Mouse (Mus musculus) right cerebral cortex, postnatal 10 days (tissue): ENCODE measurements around the gene Uox.

Source experiments
- DNase-seq, 2 experiments: peaks; one replicate each; pipeline ENCODE4 v3.0.0; 2021; ENCODE audit warnings: low spot score in 2 of 2

Gene Uox

DNA sequence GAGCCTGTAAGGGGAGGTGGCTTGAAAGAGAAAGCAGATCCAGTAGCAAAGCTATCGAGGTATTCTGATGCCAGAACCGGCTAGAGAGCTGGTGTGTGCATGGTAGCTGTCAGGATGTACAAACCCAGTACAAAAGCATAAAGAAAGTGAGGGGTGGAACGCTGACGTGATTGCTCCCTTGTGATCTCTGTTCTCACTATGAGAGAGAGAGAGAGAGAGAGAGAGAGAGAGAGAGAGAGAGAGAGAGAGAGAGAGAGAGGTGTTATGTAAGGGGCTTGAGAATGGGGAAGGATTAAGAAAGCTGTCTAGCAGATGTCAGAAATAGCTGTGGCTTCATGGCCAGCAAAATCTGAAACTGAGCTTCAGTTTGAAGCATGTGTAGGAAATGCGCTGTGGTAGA, 13.7 kb downstream of the Uox start:
- DNase-seq: no peak

DNA sequence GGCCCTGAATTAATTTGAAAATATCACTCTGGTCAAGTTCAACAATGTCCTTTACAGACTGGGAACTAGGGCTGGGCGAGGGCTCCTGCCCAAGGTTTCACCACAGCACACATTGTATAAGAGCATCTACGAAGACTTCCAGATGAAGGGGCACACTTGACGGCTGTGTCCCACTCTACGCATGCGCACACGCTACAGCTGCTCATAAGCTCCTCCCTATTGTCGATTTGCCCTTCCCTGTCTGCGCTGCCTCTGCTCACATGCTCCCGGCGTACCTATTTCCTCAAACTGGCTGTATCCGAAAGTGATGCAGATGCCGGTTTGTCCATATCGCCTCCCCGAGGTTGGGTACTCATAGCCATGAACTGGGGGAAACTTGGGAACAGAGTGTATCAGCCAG, 16.4 kb downstream of the Uox start:
- no peak for DNase-seq

DNA sequence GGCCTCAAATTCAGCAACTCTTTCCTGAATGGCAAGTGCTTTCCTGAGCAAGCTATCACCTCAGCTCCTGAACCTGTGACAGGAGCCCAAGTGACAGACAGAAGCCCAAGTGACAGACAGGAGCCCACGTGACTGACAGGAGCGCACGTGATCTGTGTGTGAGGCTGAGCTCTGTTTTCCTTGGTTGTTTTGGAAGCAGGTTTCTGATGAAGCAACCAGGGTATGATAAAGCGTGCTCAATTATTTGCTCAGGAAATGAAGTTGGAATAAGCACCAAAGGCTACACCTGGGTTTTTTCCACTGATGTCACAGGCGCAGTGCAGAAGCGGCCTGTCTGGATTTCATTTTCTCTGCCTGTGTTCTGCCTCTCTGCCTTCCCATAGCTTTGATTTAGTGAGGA, 19.3 kb downstream of the Uox start:
- DNase-seq: no peak

DNA sequence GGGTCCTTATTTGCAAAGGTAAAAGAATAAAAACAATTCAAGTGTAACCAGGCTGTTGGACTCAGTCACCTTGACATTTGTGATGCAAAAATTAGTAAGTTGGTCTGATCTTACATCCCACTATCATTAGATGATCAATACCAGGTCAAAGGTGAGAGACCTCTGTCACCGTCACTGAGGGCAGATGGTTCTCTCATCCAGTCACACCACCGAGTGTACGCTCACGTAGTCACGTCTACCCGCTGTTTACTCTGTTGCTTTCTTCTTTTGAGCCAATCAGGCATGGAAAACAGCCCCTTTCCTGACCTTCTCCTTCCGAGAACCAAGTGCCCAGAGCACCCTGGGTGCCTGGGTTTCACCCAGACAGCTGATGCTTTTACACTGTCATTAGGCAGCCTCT, 20.9 kb downstream of the Uox start:
- no peak for DNase-seq

DNA sequence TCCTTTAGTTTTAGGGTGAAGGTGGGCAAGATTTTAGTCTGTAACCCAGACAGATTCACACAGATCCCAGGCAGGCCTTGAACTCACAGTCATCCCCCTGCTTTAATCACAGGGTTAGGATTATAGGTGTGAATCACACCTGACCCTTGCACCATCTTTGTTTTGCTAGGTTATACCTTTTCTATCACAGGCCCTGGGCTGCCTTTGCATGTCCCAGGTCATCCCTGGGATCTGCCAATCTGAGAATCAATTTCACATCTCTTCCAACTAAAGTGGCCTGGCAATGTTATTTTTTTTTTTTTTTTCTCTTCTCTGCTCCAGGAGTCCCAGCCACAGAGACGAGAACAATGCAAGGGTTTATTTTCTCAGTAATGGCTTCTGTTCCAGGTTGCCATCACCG, 21.4 kb downstream of the Uox start:
- DNase-seq: no peak

DNA sequence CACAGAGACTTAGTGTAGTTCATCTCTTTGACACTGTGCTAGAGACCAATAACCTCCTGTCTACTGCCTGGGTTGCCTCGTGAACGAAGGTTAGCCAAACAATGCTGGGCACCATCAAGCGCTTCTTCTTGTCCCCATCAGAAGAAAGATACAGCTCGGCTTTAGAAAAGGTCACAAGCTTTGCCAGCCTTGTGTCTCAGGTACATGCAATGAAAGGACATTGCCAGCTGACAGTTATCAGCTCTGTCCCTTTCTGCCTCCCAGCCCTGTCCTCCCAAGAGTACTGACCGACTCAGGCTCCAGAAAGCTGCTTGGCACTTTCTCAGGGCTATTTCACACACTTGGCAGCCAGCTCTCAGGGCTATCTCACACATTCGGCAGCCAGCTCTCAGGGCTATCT, 25.2 kb downstream of the Uox start:
- DNase-seq: no peak

DNA sequence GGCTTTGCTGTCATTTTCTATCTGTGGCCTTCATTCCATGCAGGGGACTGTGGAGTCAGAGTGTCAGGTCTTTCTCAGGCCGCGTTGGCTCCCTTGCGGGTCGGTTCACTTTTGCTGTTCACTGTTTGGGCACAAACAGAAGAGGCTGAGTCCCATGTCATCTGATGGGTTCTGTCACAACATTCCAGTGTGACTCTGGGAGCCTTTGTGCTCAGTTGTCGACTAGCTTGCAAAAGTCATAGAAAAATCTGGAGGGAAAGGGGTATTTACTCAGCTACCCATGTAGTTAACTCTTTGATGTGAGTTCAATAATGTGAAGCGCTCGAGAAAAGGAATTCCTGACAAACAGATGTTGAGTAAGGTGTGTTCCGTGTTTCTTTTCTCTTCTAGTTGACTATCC, 26.2 kb downstream of the Uox start:
- no peak for DNase-seq

DNA sequence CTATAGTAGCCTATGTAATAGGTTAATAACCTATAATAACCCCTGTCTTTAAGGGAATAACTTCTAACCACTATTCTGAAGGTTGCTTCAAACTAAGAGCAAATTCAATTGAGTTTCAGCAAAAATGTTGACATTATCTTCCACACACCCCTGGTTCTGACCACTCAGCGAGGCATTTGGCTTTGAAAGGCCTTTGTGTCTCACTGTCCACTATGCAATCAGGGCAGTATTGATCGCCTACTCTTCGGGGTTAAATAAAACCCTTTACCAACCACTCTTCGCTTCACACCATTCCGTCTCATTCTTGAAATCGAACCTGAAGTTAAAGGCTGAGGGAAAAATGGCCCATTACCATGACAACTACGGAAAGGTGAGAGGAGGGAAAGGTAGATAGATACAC, 26.6 kb downstream of the Uox start:
- no peak for DNase-seq

DNA sequence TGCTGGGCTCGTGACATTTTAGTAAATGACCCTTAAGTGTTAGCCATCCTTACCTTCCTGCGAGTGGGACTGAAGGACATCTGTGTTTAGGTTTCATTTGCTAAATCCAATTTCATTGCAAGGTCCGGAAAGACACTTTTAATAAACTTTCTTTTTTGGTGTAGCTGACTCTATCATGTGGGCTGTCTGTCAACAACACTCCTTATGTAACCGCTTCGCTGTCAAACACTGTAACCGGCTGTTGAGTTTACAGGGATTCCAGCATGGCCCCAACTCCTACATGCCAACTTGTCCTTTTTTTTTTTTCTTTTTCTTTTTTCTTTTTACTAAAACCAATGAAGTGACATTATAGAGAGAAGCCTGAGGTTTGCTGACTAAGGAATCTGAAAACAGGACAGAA, 28.2 kb downstream of the Uox start:
- DNase-seq: peak in 1 of 2 experiments; percentile 76

DNA sequence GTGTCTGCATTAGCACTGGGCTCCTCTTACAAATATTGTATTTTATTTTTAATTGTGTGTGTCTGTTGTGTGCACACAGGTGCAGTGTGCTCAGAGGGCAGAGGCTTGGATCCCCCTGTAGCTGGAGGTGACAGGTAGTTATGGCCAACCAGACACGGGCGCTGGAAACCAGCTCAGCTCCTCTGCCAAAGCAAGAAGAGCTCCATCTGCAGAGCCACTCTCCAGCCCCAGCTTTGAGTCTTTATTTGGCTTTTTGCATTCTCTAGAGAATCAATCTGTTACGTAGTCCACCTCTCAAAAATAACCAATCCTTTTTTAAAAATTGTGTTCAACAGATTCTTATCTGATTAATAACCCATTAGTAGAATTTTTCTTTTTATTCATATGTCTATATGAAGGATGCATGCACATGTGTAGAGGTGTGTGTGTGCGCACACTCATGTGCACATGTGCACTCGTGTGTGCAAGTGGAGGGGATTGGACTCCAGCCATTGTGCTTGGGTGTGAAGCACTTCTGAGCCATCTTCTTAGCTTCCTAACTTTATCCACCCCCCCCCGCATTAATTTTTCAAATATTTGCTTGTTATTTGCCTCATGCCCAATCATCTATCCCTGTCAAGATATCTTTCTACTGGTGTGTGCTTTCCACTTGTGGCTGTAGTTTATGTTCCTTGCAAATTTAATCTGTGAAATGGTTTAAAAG, 29.1 kb downstream of the Uox start:
- peak in 1 of 2 experiments; percentile 57 for DNase-seq

DNA sequence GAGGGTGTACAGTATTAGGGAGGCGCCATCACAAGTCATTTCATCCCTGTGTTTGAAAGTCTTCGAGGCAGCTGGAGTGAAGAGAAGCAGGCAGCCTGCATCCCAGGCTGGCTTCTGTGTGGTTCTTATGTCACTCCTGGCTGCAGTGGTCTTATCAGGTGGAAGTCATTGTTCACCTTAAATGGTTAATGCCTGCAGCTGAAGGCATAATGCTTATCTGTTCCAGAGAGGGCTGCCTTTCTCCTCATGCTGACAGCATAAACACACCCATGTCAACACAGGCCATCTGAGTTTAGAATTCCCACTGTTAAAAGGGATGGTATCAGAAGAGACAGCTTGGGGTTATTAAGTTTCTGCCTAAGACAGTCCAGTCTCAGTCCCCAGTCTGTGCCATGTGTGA, 31.0 kb downstream of the Uox start:
- no peak for DNase-seq

DNA sequence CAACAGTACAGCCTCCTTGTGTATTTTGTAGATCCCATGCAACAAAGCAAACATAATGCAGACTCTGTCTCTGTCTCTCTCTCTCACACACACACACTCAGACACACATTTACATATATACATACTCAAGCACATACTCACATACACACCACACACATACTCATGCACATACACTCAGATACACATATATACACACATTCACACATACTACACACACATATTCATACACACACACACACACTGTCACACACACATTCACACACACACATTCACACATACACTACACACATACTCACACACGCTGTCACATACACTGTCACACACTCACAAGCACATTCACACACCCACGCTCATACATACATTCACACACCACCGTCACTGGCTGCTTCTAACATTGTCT, 32.3 kb downstream of the Uox start:
- DNase-seq: no peak

DNA sequence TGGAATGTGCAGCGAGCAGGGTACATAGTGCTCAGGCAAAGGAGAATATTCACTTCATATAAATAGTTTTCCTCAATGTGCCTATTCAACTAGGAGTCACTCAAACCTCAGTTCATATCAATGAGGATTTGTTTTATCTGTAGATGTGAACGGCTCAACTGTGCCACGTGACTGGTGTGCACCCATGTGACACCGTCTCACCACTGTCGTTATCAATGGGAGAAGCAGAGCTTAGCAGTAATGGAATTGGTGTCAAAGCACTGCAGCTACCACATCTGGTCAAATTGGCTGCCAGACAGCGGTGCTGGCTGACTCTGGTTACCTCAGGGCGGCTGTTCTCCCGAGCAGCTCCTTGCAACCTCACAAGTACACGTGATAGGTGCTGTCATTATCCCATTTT, 34.4 kb downstream of the Uox start:
- no peak for DNase-seq

DNA sequence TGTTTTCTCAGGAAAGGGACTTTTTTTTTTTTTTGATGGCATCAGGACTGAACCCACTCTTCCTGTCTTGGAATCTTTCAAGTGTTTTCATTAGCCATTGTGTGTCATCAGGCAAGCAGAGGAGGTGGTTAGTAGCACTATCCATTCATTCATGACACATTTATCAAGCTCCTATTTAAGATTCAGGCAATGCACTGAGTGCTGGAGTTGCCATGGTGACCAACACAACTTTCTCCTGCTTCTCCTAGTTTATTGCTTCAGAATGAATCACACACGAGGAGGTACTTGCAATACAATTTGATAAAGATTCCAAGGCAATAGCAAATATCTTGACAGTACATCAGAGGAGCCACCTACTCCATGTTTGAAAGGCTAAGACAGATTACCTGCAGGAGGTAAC, 37.1 kb downstream of the Uox start:
- DNase-seq: peak; percentile 71 to 89

DNA sequence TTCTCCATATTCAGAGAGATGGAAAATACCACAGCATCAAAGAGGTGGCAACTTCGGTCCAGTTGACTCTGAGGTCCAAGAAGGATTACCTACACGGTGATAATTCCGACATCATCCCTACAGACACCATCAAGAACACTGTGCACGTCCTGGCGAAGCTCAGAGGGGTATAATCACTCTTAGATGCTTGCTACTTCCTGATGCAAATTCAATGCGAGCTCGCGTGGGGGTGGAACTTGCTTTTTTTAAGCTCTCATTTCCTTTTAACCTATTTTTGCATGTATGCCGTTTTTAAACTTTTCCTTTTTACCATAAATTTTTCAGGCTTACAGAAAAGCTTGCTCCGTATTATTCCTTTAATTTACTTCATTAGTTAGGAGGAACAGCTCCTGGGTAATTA, 40.1 kb downstream of the Uox start:
- DNase-seq: peak; percentile 63 to 81

DNA sequence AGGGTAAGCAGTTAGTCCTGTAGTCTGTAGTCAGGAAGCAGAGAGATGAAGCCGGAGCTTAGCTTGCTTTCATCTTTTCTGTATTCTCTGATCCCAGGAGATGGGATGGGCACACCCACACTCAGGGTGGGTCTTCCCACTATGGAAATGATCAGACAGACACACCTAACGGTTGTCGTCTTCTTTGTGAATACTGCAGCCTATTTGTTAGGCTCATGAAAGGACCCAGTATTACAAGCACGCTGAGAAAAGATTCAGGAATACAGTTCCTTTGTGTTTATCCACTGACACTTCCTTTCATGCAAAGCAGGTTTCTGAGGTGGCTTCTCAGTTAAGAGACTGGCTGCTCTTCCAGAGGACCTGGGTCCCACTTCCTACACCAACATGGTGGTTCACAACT, 41.0 kb downstream of the Uox start:
- DNase-seq: no peak

DNA sequence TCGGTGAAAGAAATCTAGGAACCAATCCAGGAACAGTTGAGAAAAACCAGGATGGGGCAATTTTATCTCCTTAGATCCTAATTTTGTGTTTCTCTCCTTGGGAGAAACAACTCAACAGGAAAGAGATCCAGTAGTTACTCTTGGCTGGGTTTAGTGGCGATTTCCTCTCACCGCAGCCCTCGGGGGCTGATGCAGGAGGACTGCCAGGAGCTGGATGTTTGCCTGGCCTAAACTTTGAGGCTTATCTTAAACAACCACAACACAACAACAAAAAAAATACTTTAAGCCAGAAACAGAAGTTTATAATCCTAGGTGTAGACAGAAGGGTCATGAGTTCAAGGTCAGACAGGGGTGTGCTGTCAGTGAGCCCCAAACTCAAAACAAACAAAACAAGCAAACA, 41.6 kb downstream of the Uox start:
- no peak for DNase-seq

DNA sequence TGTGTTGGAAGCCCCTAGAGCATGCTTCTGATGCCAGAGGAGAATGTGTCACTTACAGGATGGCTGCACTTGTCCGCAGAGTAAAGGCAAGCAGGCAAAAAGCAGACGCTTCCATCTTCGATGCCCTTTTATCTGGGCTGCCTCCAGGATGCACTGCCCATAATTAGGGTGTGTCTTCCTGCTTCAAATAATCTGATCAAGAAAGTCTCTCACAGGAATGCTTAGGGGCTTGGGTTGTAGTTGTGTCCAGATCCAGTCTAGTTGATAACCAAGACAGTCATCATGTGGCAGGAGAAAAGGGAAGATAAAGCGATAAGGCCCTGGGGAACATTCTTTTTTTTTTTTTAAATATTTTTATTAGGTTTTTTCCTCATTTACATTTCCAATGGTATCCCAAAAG, 45.3 kb downstream of the Uox start, which contains the start of gene Dnase2b:
Gene Dnase2b (minus strand): TSS at position 101 of the 400 bp plus-strand sequence.
- DNase-seq: no peak

DNA sequence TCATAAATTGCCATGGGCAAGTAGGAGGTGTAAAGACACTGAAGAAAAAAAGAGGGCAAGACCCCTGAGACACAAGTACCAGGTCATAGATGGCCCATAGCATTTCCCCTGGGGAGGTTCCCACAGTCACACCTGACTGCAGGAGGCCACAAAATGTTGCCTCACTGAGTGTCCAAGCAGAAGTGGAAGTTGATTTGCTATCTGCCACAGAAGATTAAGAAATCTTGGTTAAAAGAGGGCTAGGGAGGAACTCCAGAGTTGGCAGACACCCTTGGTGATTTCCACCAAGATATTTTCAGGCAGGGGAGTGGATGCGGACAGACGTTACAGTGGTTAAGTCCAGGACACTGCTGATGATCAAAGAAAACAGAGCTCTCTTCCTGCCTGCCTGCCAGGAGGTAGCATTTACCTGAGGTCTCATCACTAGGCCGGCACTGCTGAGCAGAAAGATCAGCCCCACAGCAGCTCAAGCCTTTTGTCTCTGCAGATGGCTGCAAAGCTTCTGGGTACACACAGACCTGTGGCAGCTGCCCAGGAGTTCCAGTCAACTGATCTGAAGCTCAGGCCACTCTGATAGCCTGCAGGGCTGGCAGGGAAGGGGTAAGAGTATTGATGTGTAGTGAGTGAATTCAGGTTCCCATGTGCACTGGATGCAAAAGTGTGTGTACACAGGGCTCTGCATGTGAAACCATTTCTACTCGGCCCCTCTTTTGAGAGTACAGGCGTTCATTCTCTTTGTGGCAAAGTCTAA, 46.5 kb downstream of the Uox start:
- no peak for DNase-seq

DNA sequence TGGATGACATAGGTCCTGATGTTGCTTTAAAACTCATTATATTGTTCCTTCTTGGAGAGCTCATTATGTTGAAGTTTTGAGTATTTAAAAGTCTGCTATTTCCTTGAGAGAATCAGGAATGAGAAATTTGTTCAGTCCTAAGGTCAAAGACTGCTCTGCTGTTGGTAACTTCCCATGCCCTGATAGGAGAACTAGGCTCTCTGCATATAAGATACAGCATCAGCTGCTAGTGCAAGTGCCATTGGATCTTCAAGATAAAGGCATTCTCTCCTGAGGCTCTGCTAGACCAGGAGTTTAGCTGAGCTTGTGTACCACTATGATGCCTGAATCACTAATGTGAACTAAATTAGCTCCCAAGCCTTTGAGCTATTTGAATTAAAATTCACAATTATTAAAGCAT, 47.7 kb downstream of the Uox start:
- no peak for DNase-seq

DNA sequence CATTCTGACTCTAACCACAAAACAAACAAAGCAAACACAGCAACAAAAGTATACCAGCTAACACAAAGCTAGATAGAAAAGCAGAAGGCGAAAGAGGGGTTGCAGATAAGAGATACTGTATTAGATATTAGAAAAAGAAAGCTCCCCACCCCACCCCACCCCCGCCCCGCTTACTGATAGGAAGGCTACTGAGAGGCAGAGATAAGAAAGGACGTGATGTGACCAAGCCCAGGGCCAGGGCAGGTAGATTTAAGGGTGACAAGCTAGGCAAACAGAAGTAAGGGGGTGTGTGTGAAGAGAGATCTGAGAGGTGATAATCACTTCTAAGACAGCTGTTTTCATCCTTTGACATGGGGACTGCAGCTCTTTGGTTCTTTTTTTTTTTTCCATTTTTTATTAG, 48.1 kb downstream of the Uox start:
- DNase-seq: no peak

DNA sequence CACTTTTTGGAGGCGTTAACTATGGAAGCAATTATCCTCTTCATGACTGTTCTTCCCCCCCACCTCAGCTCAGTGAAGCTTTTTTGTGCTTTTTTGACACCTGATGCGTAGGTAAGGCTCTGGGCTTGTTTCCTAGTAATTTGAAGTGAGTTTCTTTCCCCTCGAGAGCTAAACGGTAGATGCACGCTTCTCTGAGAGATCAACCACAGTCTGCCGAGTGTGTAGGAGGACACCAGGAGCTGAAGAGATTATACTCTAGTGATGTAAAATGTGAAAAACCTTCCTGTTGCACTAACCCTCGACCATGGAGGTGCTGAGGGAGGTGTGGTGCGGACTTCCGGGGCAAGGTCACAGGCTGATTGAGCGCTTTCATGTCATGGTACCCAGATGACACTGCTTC, 49.9 kb downstream of the Uox start:
- peak; percentile 54 to 76 for DNase-seq

DNA sequence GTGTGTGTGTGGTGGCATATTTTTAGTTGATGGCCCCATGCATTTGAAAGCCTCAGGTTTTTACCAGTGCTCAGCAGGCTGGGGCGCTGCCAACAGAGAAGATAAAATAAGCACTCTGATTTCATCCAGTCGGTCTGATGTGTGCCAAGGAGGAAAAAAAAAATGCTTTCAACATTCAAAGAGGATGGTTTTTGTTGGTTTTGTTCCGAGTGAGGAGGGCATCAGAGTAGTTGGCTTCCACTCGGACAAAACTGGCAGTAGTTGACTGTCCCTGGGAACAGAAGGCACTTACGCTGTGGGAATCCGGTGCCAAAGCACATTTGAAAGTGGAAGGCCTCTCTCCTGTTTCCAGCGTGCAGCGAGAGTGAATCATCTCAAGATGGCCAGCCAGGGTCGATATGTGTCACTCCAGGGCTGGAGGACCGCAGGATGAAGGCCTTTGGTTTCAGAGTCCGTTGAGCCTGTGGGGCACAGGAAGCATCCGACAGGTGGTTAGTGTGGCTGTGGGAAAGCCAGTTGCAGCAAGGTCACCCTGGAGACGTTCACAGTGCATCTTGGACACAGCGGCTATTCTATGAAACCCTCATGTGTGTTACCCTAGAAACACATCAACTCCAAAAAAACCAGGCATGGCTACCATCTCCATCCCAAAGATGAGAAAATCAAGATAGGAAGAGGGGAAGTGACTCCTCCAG, 50.5 kb downstream of the Uox start:
- DNase-seq: peak; percentile 94 to 96
